Mouse (Mus musculus) forebrain, embryonic 14.5 days (tissue): Measurements from ENCODE around the gene D13Ertd608e. TPM values are rescaled to one million over a fixed set of nuclear protein-coding genes. Genes with fewer than 3 reads are reported as not detected.
A peak's percentile ranks its signal among the peaks of the same experiment; 100 is the strongest.
"Not testable (repeated sequence)": the region's sequence is repeated elsewhere in the genome, so short reads cannot be mapped to it uniquely, and the experiment has no call there.

Source experiments
- ATAC-seq: fragments of 200-750 bp; cut with Nextera tagmentation; 2 replicates; pipeline ENCODE4 v1.8.0; 2017; ENCODE audit warnings: mild to moderate bottlenecking, moderate library complexity
- DNase-seq: peaks from one replicate; pipeline ENCODE4 v3.0.0-alpha.2; 2015; ENCODE audit warnings: low spot score
- H3K27ac ChIP-seq: fragments of 300-500 bp; sonication (generic); 2 replicates; pipeline ENCODE4 v1.5.1; 2014; ENCODE audit warnings: low read depth, mild to moderate bottlenecking, control low read depth, low read length, moderate library complexity
- H3K27me3 ChIP-seq: fragments of 300-500 bp; sonication (generic); replicated peaks from 2 replicates; pipeline ENCODE4 v1.6.1; 2014; ENCODE audit warnings: low read length, control low read depth, mixed read lengths; ENCODE audit not compliant: control insufficient read depth, insufficient read depth
- H3K36me3 ChIP-seq: fragments of 300-500 bp; sonication (generic); 2 replicates; pipeline ENCODE4 v1.6.1; 2014; ENCODE audit warnings: low read length, control low read depth; ENCODE audit not compliant: control insufficient read depth, insufficient read depth
- H3K4me1 ChIP-seq: fragments of 300-500 bp; sonication (generic); 2 replicates; pipeline ENCODE4 v1.6.1; 2014; ENCODE audit warnings: antibody characterized with exemption, low read length, control low read depth; ENCODE audit not compliant: control insufficient read depth, insufficient read depth
- H3K4me2 ChIP-seq: fragments of 300-500 bp; sonication (generic); 2 replicates; pipeline ENCODE4 v1.6.1; 2014; ENCODE audit warnings: mild to moderate bottlenecking, control low read depth, low read length
- H3K4me3 ChIP-seq: fragments of 300-500 bp; sonication (generic); 2 replicates; pipeline ENCODE4 v1.5.1; 2014; ENCODE audit warnings: low read depth, low read length, control low read depth
- H3K9ac ChIP-seq: fragments of 300-500 bp; sonication (generic); 2 replicates; pipeline ENCODE4 v1.6.1; 2014; ENCODE audit warnings: mild to moderate bottlenecking, low read length, control low read depth, moderate library complexity
- H3K9me3 ChIP-seq: fragments of 300-500 bp; sonication (generic); replicated peaks from 2 replicates; pipeline ENCODE4 v1.6.1; 2016; ENCODE audit warnings: low read length, control low read depth, mixed read lengths; ENCODE audit not compliant: control insufficient read depth
- WGBS: fragments of 180-500 bp; shearing (Covaris S2); extraction: QIAGEN DNeasy Blood & Tissue Kit; methylation state at CpG from one replicate; pipeline ENCODE4 v1.1.7; 2014; 5-methylcytosine and 5-hydroxymethylcytosine counted together
- polyA plus RNA-seq: library from polyadenylated mRNA; unstranded; fragments of >200 nt; fragmentation: Nextera tagmentation; extraction: Ambion mirVana; gene quantifications from 2 replicates; pipeline ENCODE4 v1.2.1, GENCODE M21; 2014

The D13Ertd608e gene
- not detected in 2 replicates for polyA plus RNA-seq

DNA sequence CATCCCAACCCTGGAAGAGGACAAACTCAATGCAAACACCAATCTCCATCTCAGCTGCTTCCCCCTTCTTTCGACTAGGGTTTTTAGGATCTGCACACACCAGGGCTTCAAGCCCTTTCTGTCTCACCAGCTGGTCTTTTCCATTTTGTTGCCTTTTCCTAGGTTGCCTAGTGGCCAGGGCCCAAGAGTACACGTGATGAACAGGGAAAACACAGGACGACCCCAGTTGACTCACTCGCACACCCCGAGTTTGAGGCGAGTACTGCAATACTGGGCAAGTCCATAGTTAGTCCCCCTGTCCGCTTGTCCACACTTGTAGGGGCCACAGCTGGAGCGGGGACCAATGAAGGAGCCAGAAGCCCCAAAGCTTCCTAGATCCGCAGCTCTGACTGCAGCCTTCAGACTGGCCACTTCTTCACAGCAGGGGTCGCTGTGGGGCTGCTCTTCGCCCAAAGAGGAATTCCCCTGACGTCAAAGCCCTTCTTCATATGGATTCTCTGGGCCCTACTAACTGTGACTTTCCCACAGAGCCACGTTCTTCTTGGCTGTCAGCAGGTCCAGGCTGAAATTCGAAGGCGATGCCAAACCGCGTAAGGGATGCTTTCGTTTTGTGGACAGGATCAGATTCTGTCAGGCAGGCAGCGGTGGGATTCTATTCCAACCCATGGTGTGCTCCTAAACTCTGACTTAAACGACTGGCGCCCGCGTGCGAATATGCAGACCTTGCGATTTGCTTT is at the start of gene D13Ertd608e:
Gene D13Ertd608e, plus strand, starts transcription at position 687 of the 737 bp plus-strand sequence.
- peak within 1 kb of the TSS; percentile 15; the same call in 1 of the 2 replicates for H3K4me3 ChIP-seq
- ATAC-seq (peak; percentile 43), DNase-seq (peak; percentile 58)
- H3K9me3 ChIP-seq, H3K9ac ChIP-seq, H3K4me1 ChIP-seq, H3K27ac ChIP-seq, H3K36me3 ChIP-seq, H3K27me3 ChIP-seq: not testable (repeated sequence)
- peak within 1 kb of the TSS; percentile 40 for H3K4me2 ChIP-seq
- 14% methylated on average over 18 of the region's 25 CpGs for WGBS

GRCm38 (mm10) chr13:119789851-119790717 is 45.7 kb upstream of the D13Ertd608e start:
- peak overlapping the region; percentile 70 for H3K4me2 ChIP-seq
- ATAC-seq (peak; percentile 65), DNase-seq (peak; percentile 90)
- H3K27me3 ChIP-seq = no peaks in the 10 kb centered on the region
- peak overlapping the region; percentile 96 for H3K27ac ChIP-seq
- peak overlapping the region; percentile 83 for H3K4me3 ChIP-seq
- H3K9me3 ChIP-seq = no peaks in the 10 kb centered on the region
- H3K4me1 ChIP-seq = peaks cover 12% of the 10 kb centered on the region; the same call in 1 of the 2 replicates
- peaks cover 32% of the 10 kb centered on the region for H3K36me3 ChIP-seq
- peak overlapping the region; percentile 98 for H3K9ac ChIP-seq
- WGBS = 2% methylated on average over 52 of the region's 66 CpGs

DNA sequence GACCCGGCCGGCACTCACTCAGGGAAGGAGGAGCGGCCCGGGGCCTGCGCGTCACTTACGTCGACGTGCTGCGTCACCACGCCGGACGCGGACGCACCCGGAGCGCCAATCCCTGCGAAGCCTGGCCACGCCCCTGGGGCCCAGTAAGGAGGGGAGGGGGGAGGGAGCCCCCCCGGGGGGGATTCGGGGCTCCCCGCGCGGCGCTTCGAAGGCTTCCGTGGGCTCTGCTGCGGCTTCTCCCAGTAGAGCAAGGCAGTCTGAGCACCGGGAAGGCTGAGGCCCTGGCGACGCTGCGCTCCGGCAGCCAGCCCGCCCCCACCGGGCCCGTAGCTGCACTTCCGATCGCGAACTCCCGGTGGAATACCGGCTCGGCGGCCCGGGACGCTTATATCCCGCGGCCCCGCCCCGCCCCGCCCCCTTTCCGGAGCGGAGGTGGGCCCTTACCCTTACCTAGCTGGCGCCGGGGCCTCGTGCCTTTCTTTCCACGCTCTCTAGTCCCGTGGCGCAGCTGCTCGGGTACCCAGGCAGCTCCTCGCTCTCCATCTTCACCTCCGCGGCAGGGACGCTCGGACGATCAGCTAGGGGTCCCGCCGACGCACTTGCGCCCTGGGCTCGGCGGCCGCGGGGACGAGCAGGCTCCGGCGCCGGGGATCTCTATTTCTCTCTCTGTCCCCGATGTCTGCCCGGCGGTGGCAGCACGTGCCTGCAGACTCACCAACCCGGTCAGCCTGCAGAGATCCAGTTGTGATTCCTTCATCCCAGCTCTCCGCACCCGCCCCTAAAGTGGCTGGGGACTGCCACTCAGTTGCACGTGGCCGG is 44.8 kb upstream of the D13Ertd608e start, which contains the start of gene Zfp131:
Gene Zfp131, minus strand, starts transcription at position 129 of the 819 bp plus-strand sequence.
- Histone ChIP-seq H3K4me2 (peak within 1 kb of the TSS; percentile 70), H3K4me3 (peak within 1 kb of the TSS; percentile 83), H3K27me3 (no peaks in the 10 kb centered on the region), H3K36me3 (peaks cover 25% of the 10 kb centered on the region), H3K27ac (peak within 1 kb of the TSS; percentile 96), H3K9ac (peak within 1 kb of the TSS; percentile 98), H3K4me1 (peaks cover 12% of the 10 kb centered on the region; the same call in 1 of the 2 replicates), H3K9me3 (no peaks in the 10 kb centered on the region)
- ATAC-seq (peak; percentile 97), DNase-seq (peak; percentile 98)
- WGBS = under 1% methylated on average over 57 of the region's 86 CpGs

GRCm38 (mm10) chr13:119791580-119792135 is 44.1 kb upstream of the D13Ertd608e start:
- Histone ChIP-seq H3K9ac (peak overlapping the region; percentile 98), H3K36me3 (peaks cover 20% of the 10 kb centered on the region), H3K9me3 (no peaks in the 10 kb centered on the region), H3K27ac (peak overlapping the region; percentile 96), H3K4me2 (peak overlapping the region; percentile 66), H3K4me1 (peaks cover 12% of the 10 kb centered on the region; the same call in 1 of the 2 replicates), H3K27me3 (no peaks in the 10 kb centered on the region), H3K4me3 (peak overlapping the region; percentile 83)
- DNase-seq (peak; percentile 27), ATAC-seq (no peak)
- 4% methylated on average over 18 of the region's 18 CpGs for WGBS

DNA sequence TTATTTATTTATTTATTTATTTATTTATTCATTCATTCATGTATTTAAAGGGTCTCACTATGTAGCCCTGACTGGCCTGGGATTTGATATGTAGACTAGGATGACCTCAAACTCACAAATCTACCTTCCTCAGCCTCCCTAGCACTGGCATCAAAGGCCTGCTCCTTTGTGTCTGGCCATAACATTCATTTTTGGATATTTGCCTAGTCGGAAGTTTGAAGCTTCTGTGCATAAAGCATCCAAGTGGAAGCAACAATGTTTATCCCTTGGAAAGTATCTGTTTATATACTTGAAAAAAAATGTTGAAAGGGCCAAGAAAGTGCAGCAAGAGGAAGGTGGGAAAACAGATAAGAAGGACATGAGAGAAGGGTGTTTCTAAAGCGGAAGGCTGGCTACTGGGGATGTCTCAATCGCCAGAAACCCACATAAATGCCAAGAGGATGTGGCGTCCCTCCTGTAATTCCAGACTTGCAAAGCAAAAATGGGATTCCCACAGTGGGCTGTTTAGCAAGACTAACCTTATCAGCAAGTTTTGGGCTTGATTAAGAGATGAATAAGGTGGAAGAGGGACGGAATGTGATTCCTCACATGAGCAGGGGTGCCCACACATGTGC is 42.9 kb upstream of the D13Ertd608e start:
- DNase-seq (no peak), ATAC-seq (no peak)
- 81% methylated on average over 5 of the region's 5 CpGs for WGBS
- H3K4me2 ChIP-seq = no peak overlapping the region
- H3K9me3 ChIP-seq = no peaks in the 10 kb centered on the region
- no peak overlapping the region for H3K4me3 ChIP-seq
- H3K27ac ChIP-seq = no peak overlapping the region
- no peaks in the 10 kb centered on the region for H3K27me3 ChIP-seq
- H3K36me3 ChIP-seq = peaks cover 10% of the 10 kb centered on the region; the same call in 1 of the 2 replicates
- H3K9ac ChIP-seq = no peak overlapping the region
- H3K4me1 ChIP-seq = peaks cover 12% of the 10 kb centered on the region; the same call in 1 of the 2 replicates

DNA sequence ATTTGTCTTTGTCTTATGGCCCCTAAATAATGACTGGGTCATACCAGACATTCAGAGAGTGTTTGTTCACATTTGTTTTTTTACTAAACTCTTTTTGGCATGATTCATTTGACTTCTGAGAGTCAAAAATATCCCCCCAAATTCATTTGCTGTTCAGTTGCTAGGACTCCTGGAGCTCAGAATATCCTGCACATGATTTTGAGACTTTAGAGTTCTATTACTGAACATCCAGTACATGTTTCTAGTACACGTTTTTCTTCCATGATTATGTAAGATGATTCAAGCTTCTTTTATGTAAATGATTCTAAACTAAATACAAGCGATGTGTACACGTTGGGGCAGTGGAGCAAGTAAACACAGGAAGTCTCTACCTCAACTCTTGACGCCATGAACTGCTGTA is 38.1 kb upstream of the D13Ertd608e start:
- no peak for DNase-seq
- Histone ChIP-seq H3K9ac (no peak overlapping the region), H3K27ac (no peak overlapping the region), H3K36me3 (no peaks in the 10 kb centered on the region), H3K9me3 (no peaks in the 10 kb centered on the region), H3K27me3 (no peaks in the 10 kb centered on the region), H3K4me1 (no peaks in the 10 kb centered on the region), H3K4me3 (no peak overlapping the region), H3K4me2 (no peak overlapping the region)
- ATAC-seq = no peak
- WGBS = 72% methylated on average over 4 of the region's 4 CpGs

GRCm38 (mm10) chr13:119808937-119809336 is 26.9 kb upstream of the D13Ertd608e start:
- no peak overlapping the region for H3K4me2 ChIP-seq
- H3K27me3 ChIP-seq = no peaks in the 10 kb centered on the region
- no peak overlapping the region for H3K9ac ChIP-seq
- no peaks in the 10 kb centered on the region for H3K9me3 ChIP-seq
- ATAC-seq (no peak), DNase-seq (no peak)
- no peaks in the 10 kb centered on the region for H3K36me3 ChIP-seq
- no peak overlapping the region for H3K4me3 ChIP-seq
- 63% methylated on average over 2 of the region's 2 CpGs for WGBS
- no peak overlapping the region for H3K27ac ChIP-seq
- no peaks in the 10 kb centered on the region for H3K4me1 ChIP-seq

DNA sequence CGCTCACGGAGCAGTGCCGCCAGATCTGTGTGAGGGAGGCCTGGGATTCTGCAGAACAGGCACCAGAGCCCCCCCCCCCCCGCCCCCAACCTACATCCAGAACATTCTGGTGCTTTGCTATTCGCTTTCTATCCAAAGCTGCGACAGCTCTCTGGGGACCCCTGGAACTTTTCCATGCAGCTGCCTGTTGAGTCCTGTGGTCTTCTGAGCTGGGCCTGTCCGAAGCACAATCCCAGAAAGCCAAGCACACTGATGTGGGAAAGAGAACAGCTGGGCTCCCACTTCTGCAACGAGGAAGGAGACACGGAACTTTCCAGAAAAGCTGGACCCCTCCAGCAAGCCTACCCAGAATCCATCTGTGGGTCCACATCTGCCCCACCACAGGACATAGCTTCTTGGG is 25.8 kb upstream of the D13Ertd608e start:
- Histone ChIP-seq H3K9me3 (no peaks in the 10 kb centered on the region), H3K4me3 (no peak overlapping the region), H3K36me3 (no peaks in the 10 kb centered on the region), H3K9ac (no peak overlapping the region), H3K4me2 (no peak overlapping the region), H3K4me1 (no peaks in the 10 kb centered on the region), H3K27me3 (no peaks in the 10 kb centered on the region), H3K27ac (no peak overlapping the region)
- 90% methylated on average over 9 of the region's 9 CpGs for WGBS
- DNase-seq = no peak
- no peak for ATAC-seq
